ENCODE assay signal across 25 mouse cellular contexts in genomic region chr1:180426405-180426804, GRCm38 (mm10). TPM values are rescaled to one million over a fixed set of nuclear protein-coding genes. Genes with fewer than 3 reads are reported as not detected.
DNase-seq lines count a peak whose midpoint lies in the region; ATAC-seq lines count a peak whose summit lies in the region.
"Had no signal": no experiment of that assay in that cellular context is flagged by ENCODE, and none has a peak within 500 bp of the region (broad histone marks: within the 10 kb centered on the region; RNA-seq: fewer than 3 reads in every experiment).

No protein-coding gene starts in this region.

- H3K27me3 ChIP-seq in megakaryocyte, embryonic 14.5 days (replicated peaks) = no peaks in the 10 kb centered on the region
- H3K27me3 ChIP-seq: CH12.LX; embryonic facial prominence, embryonic 12.5 days had no signal

- peak overlapping the region; percentile 89; the same call in 1 of the 2 replicates for H3K27ac ChIP-seq in macrophage
- H3K27ac ChIP-seq: embryonic facial prominence, embryonic 10.5 days; embryonic facial prominence, embryonic 12.5 days had no signal

- peak; percentile 9 for DNase-seq in CD4-positive, CD25-positive, alpha-beta regulatory T cell, adult 2 months (ENCODE audit: low read depth, low spot score)
- no peak for DNase-seq in spleen, adult 18-20 months
- no peak for DNase-seq in layer of hippocampus, postnatal 10 days (ENCODE audit: low spot score in 2 of 2)
- DNase-seq: adrenal gland, adult 2 months; adrenal gland, postnatal 10 days; adrenal gland, postnatal 25 days; B cell, adult 2 months; cerebellum, adult 11 months; cerebellum, adult 18-20 months; cerebellum, adult 8-10 months; cerebellum, adult 9-11 months; cerebellum, postnatal 14 days; cerebellum, postnatal 36 days; embryo, embryonic 11 days had no signal

- ATAC-seq in CD4-positive, CD25-positive, alpha-beta regulatory T cell, adult 4 months = no peak
- no peak for ATAC-seq in megakaryocyte, adult 5-6 weeks (ENCODE audit: poor library complexity, severe bottlenecking)
- ATAC-seq: forebrain, embryonic 14.5 days; forebrain, embryonic 16.5 days had no signal

- H3K36me3 ChIP-seq in megakaryocyte, embryonic 14.5 days (replicated peaks; ENCODE audit: low read length) = peaks cover 56% of the 10 kb centered on the region
- H3K36me3 ChIP-seq in macrophage (ENCODE audit: inconsistent target) = no peaks in the 10 kb centered on the region; the same call in 1 of the 2 replicates
- H3K36me3 ChIP-seq: embryonic facial prominence, embryonic 10.5 days; embryonic facial prominence, embryonic 12.5 days had no signal

- no peaks in the 10 kb centered on the region; the same call in 1 of the 2 replicates for H3K79me2 ChIP-seq in macrophage (ENCODE audit: inconsistent target)

- no peaks in the 10 kb centered on the region for H3K9me3 ChIP-seq in megakaryocyte, embryonic 14.5 days
- H3K9me3 ChIP-seq: embryonic facial prominence, embryonic 10.5 days; embryonic facial prominence, embryonic 12.5 days; G1E had no signal

- 89% methylated on average over 5 of the region's 6 CpGs for WGBS in macrophage (ENCODE audit: missing documents)

- peak overlapping the region; percentile 62 for H3K4me3 ChIP-seq in megakaryocyte, embryonic 14.5 days (replicated peaks)
- H3K4me3 ChIP-seq in macrophage (ENCODE audit: inconsistent target) = no peak overlapping the region
- H3K4me3 ChIP-seq: embryonic facial prominence, embryonic 10.5 days; embryonic facial prominence, embryonic 12.5 days had no signal

- H3K4me1 ChIP-seq in megakaryocyte, embryonic 14.5 days = peaks cover 100% of the 10 kb centered on the region

RNA-seq across cellular contexts. Expression of gene Stum, which starts 56.9 kb away (rescaled TPM):
- not detected for polyA plus RNA-seq in CD4-positive, CD25-positive, alpha-beta regulatory T cell, adult 4 months (2017; shearing (Covaris generic))
- not detected in 2 replicates for polyA plus RNA-seq in megakaryocyte, embryonic 14.5 days (2012; ENCODE audit: insufficient read depth, low replicate concordance)
- total RNA-seq in megakaryocyte, adult 5-6 weeks (2015) = not detected in 2 replicates
- total RNA-seq in megakaryocyte, adult 5-6 weeks (2017) = not detected in 2 replicates
- total RNA-seq in macrophage (2018; cell fraction: chromatin; rRNA removed) = 1 to 10 TPM in 1 of 26 experiments, under 1 TPM in 6, not detected in 19; 0.12 to 1.3 (median 0.18) TPM
- under 1 TPM in 15 of 26 experiments, not detected in 11; 0.04 to 0.29 (median 0.10) TPM for total RNA-seq in macrophage (2018; cell fraction: cytosol; rRNA removed)
- total RNA-seq in macrophage (2018; cell fraction: nucleus; rRNA removed) = 1 to 10 TPM in 1 of 26 experiments, under 1 TPM in 9, not detected in 16; 0.05 to 1.1 (median 0.22) TPM
- polyA plus RNA-seq in macrophage (2018) = 0.05 to 0.09 TPM in 2 of 3 replicates, not detected in the other
- total RNA-seq in layer of hippocampus, postnatal 10 days (2021) = 100 to 1,000 TPM; 192 to 204 TPM
- total RNA-seq: common myeloid progenitor, adult 5-6 weeks had no signal
- polyA plus RNA-seq: G1E had no signal
